Mouse (Mus musculus) embryonic facial prominence, embryonic 12.5 days (tissue): Measurements from ENCODE around the gene Ttc26. TPM values are rescaled to one million over a fixed set of nuclear protein-coding genes. Genes with fewer than 3 reads are reported as not detected.

ENCODE experiments used
- ATAC-seq: fragments of 200-750 bp; cut with Nextera tagmentation; 2 replicates; pipeline ENCODE4 v1.8.0; 2017; ENCODE audit not compliant: insufficient number of reproducible peaks, insufficient read depth, low FRiP score, low TSS enrichment
- H3K27ac ChIP-seq: fragments of 300-500 bp; sonication (generic); 2 replicates; pipeline ENCODE4 v1.5.1; 2016; ENCODE audit warnings: mild to moderate bottlenecking
- H3K27me3 ChIP-seq: fragments of 300-500 bp; sonication (generic); 2 replicates; pipeline ENCODE4 v1.6.1; 2016; ENCODE audit warnings: mild to moderate bottlenecking, moderate library complexity
- H3K36me3 ChIP-seq: fragments of 300-500 bp; sonication (generic); 2 replicates; pipeline ENCODE4 v1.6.1; 2016; ENCODE audit warnings: mild to moderate bottlenecking
- H3K4me1 ChIP-seq: fragments of 300-500 bp; sonication (generic); 2 replicates; pipeline ENCODE4 v1.6.1; 2016
- H3K4me2 ChIP-seq: fragments of 300-500 bp; sonication (generic); replicated peaks from 2 replicates; pipeline ENCODE4 v1.6.1; 2016; ENCODE audit warnings: mild to moderate bottlenecking, moderate library complexity
- H3K4me3 ChIP-seq: fragments of 300-500 bp; sonication (generic); 2 replicates; pipeline ENCODE4 v1.5.1; 2016; ENCODE audit warnings: mild to moderate bottlenecking
- H3K9ac ChIP-seq: fragments of 300-500 bp; sonication (generic); 2 replicates; pipeline ENCODE4 v1.6.1; 2016; ENCODE audit warnings: mild to moderate bottlenecking, moderate library complexity
- H3K9me3 ChIP-seq: fragments of 300-500 bp; sonication (generic); 2 replicates; pipeline ENCODE4 v1.6.1; 2016; ENCODE audit warnings: mild to moderate bottlenecking, moderate library complexity
- WGBS: fragments of 180-500 bp; shearing (Covaris S2); methylation state at CpG from one replicate; pipeline ENCODE4 v1.1.7; 2016; 5-methylcytosine and 5-hydroxymethylcytosine counted together
- polyA plus RNA-seq: library from polyadenylated mRNA; unstranded; fragments of >200 nt; fragmentation: Nextera tagmentation; extraction: Ambion mirVana; gene quantifications from 2 replicates; pipeline ENCODE4 v1.2.1, GENCODE M21; 2016

Ttc26 gene
- 12.7 and 12.9 TPM in 2 replicates for polyA plus RNA-seq

- H3K27ac ChIP-seq, result 0 out of 2 replicates have a peak within 1 kb of the TSS, but pooled peaks have one; percentile 23
- peaks cover 7% of the 10 kb centered on the region for H3K36me3 ChIP-seq
- H3K4me1 ChIP-seq, result no peaks in the 10 kb centered on the region
- H3K4me2 ChIP-seq, result peak within 1 kb of the TSS; percentile 69
- H3K27me3 ChIP-seq, result no peaks in the 10 kb centered on the region
- peak; percentile 64; the same call in 1 of the 2 replicates for ATAC-seq
- H3K4me3 ChIP-seq, result peak within 1 kb of the TSS; percentile 68
- peak within 1 kb of the TSS; percentile 49 for H3K9ac ChIP-seq
- H3K9me3 ChIP-seq, result no peaks in the 10 kb centered on the region
- under 1% methylated on average over 26 of the region's 26 CpGs for WGBS
Measured at GRCm38 (mm10) chr6:38381129-38381771, at the start of gene Ttc26. TSS of gene Ttc26 (plus strand) at chr6:38381469.

- 87% methylated on average over 6 of the region's 6 CpGs for WGBS
- Histone ChIP-seq H3K4me1 (no peaks in the 10 kb centered on the region), H3K27ac (no peak overlapping the region), H3K36me3 (no peaks in the 10 kb centered on the region), H3K27me3 (no peaks in the 10 kb centered on the region), H3K9me3 (no peaks in the 10 kb centered on the region), H3K4me3 (no peak overlapping the region), H3K9ac (no peak overlapping the region), H3K4me2 (no peak overlapping the region)
- ATAC-seq, result no peak
Measured at GRCm38 (mm10) chr6:38335264-38335663, 46.0 kb upstream of the Ttc26 start.

GRCm38 (mm10) chr6:38337166-38337705, 44.0 kb upstream of the Ttc26 start:
- 87% methylated on average over 4 of the region's 4 CpGs for WGBS
- no peak overlapping the region for H3K27ac ChIP-seq
- no peaks in the 10 kb centered on the region for H3K27me3 ChIP-seq
- H3K9ac ChIP-seq, result no peak overlapping the region
- H3K4me2 ChIP-seq, result no peak overlapping the region
- no peak overlapping the region for H3K4me3 ChIP-seq
- H3K9me3 ChIP-seq, result no peaks in the 10 kb centered on the region
- no peaks in the 10 kb centered on the region for H3K36me3 ChIP-seq
- ATAC-seq, result no peak
- no peaks in the 10 kb centered on the region for H3K4me1 ChIP-seq

- Histone ChIP-seq H3K4me1 (no peaks in the 10 kb centered on the region), H3K9ac (no peak overlapping the region), H3K36me3 (no peaks in the 10 kb centered on the region), H3K4me2 (no peak overlapping the region), H3K27me3 (no peaks in the 10 kb centered on the region), H3K9me3 (no peaks in the 10 kb centered on the region), H3K4me3 (no peak overlapping the region), H3K27ac (no peak overlapping the region)
- ATAC-seq, result no peak
- 68% methylated on average over 6 of the region's 6 CpGs for WGBS
Measured at GRCm38 (mm10) chr6:38337951-38338350, 43.3 kb upstream of the Ttc26 start.

GRCm38 (mm10) chr6:38339078-38339477, 42.2 kb upstream of the Ttc26 start:
- H3K9ac ChIP-seq, result no peak overlapping the region
- no peaks in the 10 kb centered on the region for H3K4me1 ChIP-seq
- ATAC-seq, result no peak
- no peak overlapping the region for H3K4me2 ChIP-seq
- H3K27ac ChIP-seq, result no peak overlapping the region
- no peaks in the 10 kb centered on the region for H3K36me3 ChIP-seq
- H3K9me3 ChIP-seq, result no peaks in the 10 kb centered on the region
- no peak overlapping the region for H3K4me3 ChIP-seq
- no peaks in the 10 kb centered on the region for H3K27me3 ChIP-seq
- WGBS, result 75% methylated on average over 2 of the region's 2 CpGs

GRCm38 (mm10) chr6:38341751-38342665, 39.3 kb upstream of the Ttc26 start:
- 68% methylated on average over 11 of the region's 11 CpGs for WGBS
- H3K4me2 ChIP-seq, result no peak overlapping the region
- ATAC-seq, result no peak

GRCm38 (mm10) chr6:38342666-38342992, 38.6 kb upstream of the Ttc26 start:
- Histone ChIP-seq H3K9me3 (no peaks in the 10 kb centered on the region), H3K9ac (no peak overlapping the region), H3K27ac (no peak overlapping the region), H3K36me3 (no peaks in the 10 kb centered on the region), H3K4me2 (no peak overlapping the region), H3K4me1 (no peaks in the 10 kb centered on the region), H3K27me3 (no peaks in the 10 kb centered on the region), H3K4me3 (no peak overlapping the region)
- ATAC-seq, result no peak
- WGBS, result 78% methylated on average over 7 of the region's 8 CpGs

More at GRCm38 (mm10) chr6:38341751-38342665, 39.3 kb upstream of the Ttc26 start:
- Histone ChIP-seq H3K4me1 (no peaks in the 10 kb centered on the region), H3K4me3 (no peak overlapping the region), H3K36me3 (no peaks in the 10 kb centered on the region), H3K9me3 (no peaks in the 10 kb centered on the region), H3K27me3 (no peaks in the 10 kb centered on the region), H3K9ac (no peak overlapping the region), H3K27ac (no peak overlapping the region)

GRCm38 (mm10) chr6:38343581-38343980, 37.7 kb upstream of the Ttc26 start:
- H3K4me3 ChIP-seq, result no peak overlapping the region
- H3K27me3 ChIP-seq, result no peaks in the 10 kb centered on the region
- 56% methylated on average over 3 of the region's 3 CpGs for WGBS
- H3K9me3 ChIP-seq, result no peaks in the 10 kb centered on the region
- no peak for ATAC-seq
- H3K9ac ChIP-seq, result no peak overlapping the region
- H3K27ac ChIP-seq, result no peak overlapping the region
- H3K4me1 ChIP-seq, result no peaks in the 10 kb centered on the region
- no peaks in the 10 kb centered on the region for H3K36me3 ChIP-seq
- H3K4me2 ChIP-seq, result no peak overlapping the region

- Histone ChIP-seq H3K4me3 (no peak overlapping the region), H3K4me2 (no peak overlapping the region), H3K9ac (no peak overlapping the region), H3K4me1 (no peaks in the 10 kb centered on the region), H3K9me3 (no peaks in the 10 kb centered on the region), H3K27ac (no peak overlapping the region), H3K36me3 (no peaks in the 10 kb centered on the region), H3K27me3 (no peaks in the 10 kb centered on the region)
- no peak for ATAC-seq
- WGBS, result 82% methylated on average over 7 of the region's 7 CpGs
Measured at GRCm38 (mm10) chr6:38344006-38344670, 37.1 kb upstream of the Ttc26 start.

GRCm38 (mm10) chr6:38345796-38346195, 35.5 kb upstream of the Ttc26 start:
- Histone ChIP-seq H3K27ac (no peak overlapping the region), H3K9me3 (no peaks in the 10 kb centered on the region), H3K4me2 (no peak overlapping the region), H3K4me3 (no peak overlapping the region), H3K36me3 (no peaks in the 10 kb centered on the region), H3K4me1 (no peaks in the 10 kb centered on the region), H3K9ac (no peak overlapping the region), H3K27me3 (peaks cover 7% of the 10 kb centered on the region; the same call in 1 of the 2 replicates)
- WGBS, result 50% methylated on average over 7 of the region's 7 CpGs
- no peak for ATAC-seq

- Histone ChIP-seq H3K4me3 (no peak overlapping the region), H3K9ac (no peak overlapping the region), H3K4me2 (no peak overlapping the region), H3K27me3 (peaks cover 24% of the 10 kb centered on the region), H3K27ac (no peak overlapping the region), H3K9me3 (no peaks in the 10 kb centered on the region), H3K4me1 (no peaks in the 10 kb centered on the region), H3K36me3 (no peaks in the 10 kb centered on the region)
- 76% methylated on average over 5 of the region's 5 CpGs for WGBS
- no peak for ATAC-seq
Measured at GRCm38 (mm10) chr6:38347875-38348274, 33.4 kb upstream of the Ttc26 start.
